ENCODE assay signal across 9 mouse cellular contexts in the genomic region with DNA sequence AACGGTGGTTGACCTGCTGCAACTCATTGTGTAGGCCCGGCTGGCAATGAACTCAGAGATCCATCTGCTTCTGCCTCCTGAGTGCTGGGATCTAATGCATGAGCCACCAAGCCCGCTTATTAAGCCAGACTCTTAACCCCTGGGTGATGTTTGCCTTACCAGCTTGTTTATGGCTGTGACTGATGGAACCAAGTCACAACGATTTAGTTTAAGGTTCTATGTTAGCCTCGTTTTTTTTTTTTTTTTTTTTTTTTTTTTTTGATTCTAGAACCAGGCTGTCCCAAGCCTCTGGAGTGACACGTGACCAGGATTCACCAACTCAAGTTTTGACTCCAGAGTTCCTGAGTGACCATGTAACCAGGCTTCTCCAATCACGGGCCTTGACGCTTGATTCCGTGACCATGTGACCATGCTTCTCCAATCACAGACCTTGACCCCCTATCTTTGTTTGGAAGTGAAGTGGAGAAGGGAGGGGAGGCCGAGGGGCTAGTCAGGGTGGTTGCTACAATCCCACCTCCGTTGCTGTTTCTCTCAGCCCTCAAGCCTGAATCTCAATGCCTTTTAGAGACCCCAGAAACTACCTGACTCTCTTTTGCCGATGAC. TPM values are rescaled to one million over a fixed set of nuclear protein-coding genes. Genes with fewer than 3 reads are reported as not detected.
A peak's percentile ranks its signal among the peaks of the same experiment; 100 is the strongest.
DNase-seq lines count a peak whose midpoint lies in the region; ATAC-seq lines count a peak whose summit lies in the region.
"Had no signal": no experiment of that assay in that cellular context is flagged by ENCODE, and none has a peak within 500 bp of the region (broad histone marks: within the 10 kb centered on the region; RNA-seq: fewer than 3 reads in every experiment).

No protein-coding gene starts in this region.

- peak overlapping the region; percentile 25; the same call in 1 of the 2 replicates for H3K4me3 ChIP-seq in forebrain, embryonic 10.5 days
- no peak overlapping the region for H3K4me3 ChIP-seq in forebrain, embryonic 15.5 days
- no peak overlapping the region for H3K4me3 ChIP-seq in lung, embryonic 15.5 days
- no peak overlapping the region for H3K4me3 ChIP-seq in neural tube, embryonic 15.5 days (replicated peaks)

- H3K9ac ChIP-seq in forebrain, embryonic 15.5 days (replicated peaks) = no peak overlapping the region
- no peak overlapping the region for H3K9ac ChIP-seq in lung, embryonic 15.5 days
- H3K9ac ChIP-seq in neural tube, embryonic 15.5 days (replicated peaks) = no peak overlapping the region

- WGBS in forebrain, embryonic 10.5 days = 46% methylated on average over 12 of the region's 12 CpGs
- WGBS in forebrain, embryonic 15.5 days = 54% methylated on average over 12 of the region's 12 CpGs
- 37% methylated on average over 12 of the region's 12 CpGs for WGBS in lung, embryonic 15.5 days
- 43% methylated on average over 12 of the region's 12 CpGs for WGBS in neural tube, embryonic 15.5 days

- ATAC-seq in forebrain, embryonic 15.5 days (replicated peaks) = no peak
- ATAC-seq in lung, embryonic 15.5 days (ENCODE audit: borderline replicate concordance, extremely low read depth, low FRiP score, low TSS enrichment) = no peak
- peak; percentile 63; the same call in 1 of the 2 replicates for ATAC-seq in neural tube, embryonic 15.5 days (ENCODE audit: low FRiP score)
- ATAC-seq in cerebellum, adult (ENCODE audit: insufficient number of reproducible peaks, low FRiP score, low TSS enrichment) = no peak

- H3K9me3 ChIP-seq in forebrain, embryonic 10.5 days = peaks cover 6% of the 10 kb centered on the region; the same call in 1 of the 2 replicates
- no peaks in the 10 kb centered on the region for H3K9me3 ChIP-seq in forebrain, embryonic 15.5 days
- no peaks in the 10 kb centered on the region for H3K9me3 ChIP-seq in lung, embryonic 15.5 days
- no peaks in the 10 kb centered on the region for H3K9me3 ChIP-seq in neural tube, embryonic 15.5 days (replicated peaks)

- H3K4me2 ChIP-seq in forebrain, embryonic 15.5 days (replicated peaks) = no peak overlapping the region
- H3K4me2 ChIP-seq in lung, embryonic 15.5 days = no peak overlapping the region; the same call in 1 of the 2 replicates
- peak overlapping the region; percentile 16; the same call in 1 of the 2 replicates for H3K4me2 ChIP-seq in neural tube, embryonic 15.5 days

- no peaks in the 10 kb centered on the region for H3K36me3 ChIP-seq in forebrain, embryonic 10.5 days (replicated peaks)
- H3K36me3 ChIP-seq in forebrain, embryonic 15.5 days = no peaks in the 10 kb centered on the region
- no peaks in the 10 kb centered on the region for H3K36me3 ChIP-seq in lung, embryonic 15.5 days
- no peaks in the 10 kb centered on the region for H3K36me3 ChIP-seq in neural tube, embryonic 15.5 days

- peaks cover 15% of the 10 kb centered on the region for H3K4me1 ChIP-seq in forebrain, embryonic 10.5 days
- peaks cover 3% of the 10 kb centered on the region; the same call in 1 of the 2 replicates for H3K4me1 ChIP-seq in forebrain, embryonic 15.5 days
- peaks cover 10% of the 10 kb centered on the region for H3K4me1 ChIP-seq in lung, embryonic 15.5 days
- peaks cover 8% of the 10 kb centered on the region for H3K4me1 ChIP-seq in neural tube, embryonic 15.5 days

- H3K27me3 ChIP-seq in forebrain, embryonic 10.5 days (ENCODE audit: poor library complexity, severe bottlenecking) = no peaks in the 10 kb centered on the region
- no peaks in the 10 kb centered on the region for H3K27me3 ChIP-seq in forebrain, embryonic 15.5 days
- H3K27me3 ChIP-seq in lung, embryonic 15.5 days = no peaks in the 10 kb centered on the region
- H3K27me3 ChIP-seq in neural tube, embryonic 15.5 days (replicated peaks) = no peaks in the 10 kb centered on the region

- H3K27ac ChIP-seq in forebrain, embryonic 10.5 days = peak overlapping the region; percentile 82
- no peak overlapping the region for H3K27ac ChIP-seq in forebrain, embryonic 15.5 days (replicated peaks)
- 0 out of 2 replicates have a peak overlapping the region, but pooled peaks have one; percentile 19 for H3K27ac ChIP-seq in lung, embryonic 15.5 days
- no peak overlapping the region for H3K27ac ChIP-seq in neural tube, embryonic 15.5 days (replicated peaks)

- peak; percentile 37 for DNase-seq in forebrain, embryonic 10.5 days (ENCODE audit: extremely low spot score, low spot score)
- no peak for DNase-seq in lung, postnatal 36 days
- peak; percentile 32 for DNase-seq in induced T-regulatory cell, adult 2 months (ENCODE audit: low read depth)
- DNase-seq in liver = no peak

RNA-seq across cellular contexts. Expression of a gene that starts 14.3 kb away (rescaled TPM):
- not detected in 2 replicates for polyA plus RNA-seq in forebrain, embryonic 10.5 days (2016; fragmentation: Nextera tagmentation; extraction: Ambion mirVana)
- polyA plus RNA-seq in forebrain, embryonic 15.5 days (2015; fragmentation: Nextera tagmentation; extraction: Ambion mirVana) = not detected in 2 replicates
- polyA plus RNA-seq in lung, embryonic 15.5 days (2015; fragmentation: Nextera tagmentation; extraction: Ambion mirVana) = 0.25 and 1.3 TPM in 2 replicates
- polyA plus RNA-seq in neural tube, embryonic 15.5 days (2015; fragmentation: Nextera tagmentation; extraction: Ambion mirVana) = 0.12 and 2.8 TPM in 2 replicates

RNA-seq across cellular contexts. Expression of a gene that starts 21.8 kb away (rescaled TPM):
- 8.4 and 8.8 TPM in 2 replicates for polyA plus RNA-seq in forebrain, embryonic 10.5 days (2016; fragmentation: Nextera tagmentation; extraction: Ambion mirVana)
- 4.2 and 4.9 TPM in 2 replicates for polyA plus RNA-seq in forebrain, embryonic 15.5 days (2015; fragmentation: Nextera tagmentation; extraction: Ambion mirVana)
- 31.1 and 33.1 TPM in 2 replicates for polyA plus RNA-seq in lung, embryonic 15.5 days (2015; fragmentation: Nextera tagmentation; extraction: Ambion mirVana)
- polyA plus RNA-seq in neural tube, embryonic 15.5 days (2015; fragmentation: Nextera tagmentation; extraction: Ambion mirVana) = 7.7 and 12.9 TPM in 2 replicates

RNA-seq across cellular contexts. Expression of a gene that starts 35.1 kb away (rescaled TPM):
- 0.09 TPM in 1 of 2 replicates, not detected in the other for polyA plus RNA-seq in forebrain, embryonic 10.5 days (2016; fragmentation: Nextera tagmentation; extraction: Ambion mirVana)
- 1.0 and 1.4 TPM in 2 replicates for polyA plus RNA-seq in forebrain, embryonic 15.5 days (2015; fragmentation: Nextera tagmentation; extraction: Ambion mirVana)
- polyA plus RNA-seq in lung, embryonic 15.5 days (2015; fragmentation: Nextera tagmentation; extraction: Ambion mirVana) = 0.05 TPM in 1 of 2 replicates, not detected in the other
- polyA plus RNA-seq in neural tube, embryonic 15.5 days (2015; fragmentation: Nextera tagmentation; extraction: Ambion mirVana) = 0.50 and 0.57 TPM in 2 replicates
- polyA plus RNA-seq: liver, adult 2 months had no signal

RNA-seq across cellular contexts. Expression of a gene that starts 41.0 kb away (rescaled TPM):
- polyA plus RNA-seq in forebrain, embryonic 10.5 days (2016; fragmentation: Nextera tagmentation; extraction: Ambion mirVana) = 0.30 and 0.39 TPM in 2 replicates
- 0.11 and 0.34 TPM in 2 replicates for polyA plus RNA-seq in forebrain, embryonic 15.5 days (2015; fragmentation: Nextera tagmentation; extraction: Ambion mirVana)
- polyA plus RNA-seq in lung, embryonic 15.5 days (2015; fragmentation: Nextera tagmentation; extraction: Ambion mirVana) = 0.06 and 0.20 TPM in 2 replicates
- 0.05 and 0.69 TPM in 2 replicates for polyA plus RNA-seq in neural tube, embryonic 15.5 days (2015; fragmentation: Nextera tagmentation; extraction: Ambion mirVana)

Comparison
In these comparisons a context has a peak if more than half of its experiments do, and no peak if none do; other contexts are left out.
1. H3K27ac ChIP-seq: peak in forebrain, embryonic 10.5 days (single experiment) and lung, embryonic 15.5 days (single experiment); none in forebrain, embryonic 15.5 days (single experiment) and neural tube, embryonic 15.5 days (single experiment).
2. DNase-seq: peak in forebrain, embryonic 10.5 days (single experiment) and induced T-regulatory cell, adult 2 months (single experiment); none in lung, postnatal 36 days (single experiment) and liver (single experiment).